Mouse (Mus musculus) stomach, postnatal 0 days (tissue): Measurements from ENCODE around the gene Plekhg2. TPM values are rescaled to one million over a fixed set of nuclear protein-coding genes. Genes with fewer than 3 reads are reported as not detected.

Source experiments
- ATAC-seq: fragments of 200-750 bp; cut with Nextera tagmentation; 2 replicates; pipeline ENCODE4 v1.8.0; 2017; ENCODE audit not compliant: low FRiP score, low TSS enrichment
- DNase-seq: peaks from one replicate; pipeline ENCODE4 v3.0.0-alpha.2; 2016; ENCODE audit warnings: low spot score
- H3K27ac ChIP-seq: fragments of 300-500 bp; sonication (generic); replicated peaks from 2 replicates; pipeline ENCODE4 v1.5.1; 2014; ENCODE audit warnings: mild to moderate bottlenecking, control low read depth
- H3K27me3 ChIP-seq: fragments of 300-500 bp; sonication (generic); 2 replicates; pipeline ENCODE4 v1.6.1; 2014; ENCODE audit warnings: low read length; ENCODE audit not compliant: control insufficient read depth, insufficient read depth
- H3K36me3 ChIP-seq: fragments of 300-500 bp; sonication (generic); 2 replicates; pipeline ENCODE4 v1.6.1; 2014; ENCODE audit warnings: low read length, mixed read lengths; ENCODE audit not compliant: control insufficient read depth, insufficient read depth
- H3K4me1 ChIP-seq: fragments of 300-500 bp; sonication (generic); replicated peaks from 2 replicates; pipeline ENCODE4 v1.6.1; 2014; ENCODE audit warnings: antibody characterized with exemption; ENCODE audit not compliant: control insufficient read depth, insufficient read depth
- H3K4me2 ChIP-seq: fragments of 300-500 bp; sonication (generic); replicated peaks from 2 replicates; pipeline ENCODE4 v1.6.1; 2014; ENCODE audit warnings: low read depth, mild to moderate bottlenecking, control low read depth, moderate library complexity
- H3K4me3 ChIP-seq: fragments of 300-500 bp; sonication (generic); 2 replicates; pipeline ENCODE4 v1.5.1; 2014; ENCODE audit warnings: low read depth, low read length, control low read depth
- H3K9ac ChIP-seq: fragments of 300-500 bp; sonication (generic); 2 replicates; pipeline ENCODE4 v1.6.1; 2014; ENCODE audit warnings: mild to moderate bottlenecking, low read length, control low read depth, mixed read lengths
- H3K9me3 ChIP-seq: fragments of 300-500 bp; sonication (generic); 2 replicates; pipeline ENCODE4 v1.6.1; 2016; ENCODE audit warnings: low read length; ENCODE audit not compliant: control insufficient read depth
- CTCF ChIP-seq: IDR thresholded peaks from 2 replicates; pipeline ENCODE4 v1.5.1; 2016; ENCODE audit warnings: antibody characterized with exemption, low read depth, mild to moderate bottlenecking, moderate library complexity
- EP300 ChIP-seq: optimal IDR thresholded peaks from 2 replicates; pipeline ENCODE3; 2016; ENCODE audit warnings: antibody characterized with exemption
- WGBS: fragments of 180-500 bp; shearing (Covaris S2); extraction: QIAGEN DNeasy Blood & Tissue Kit; methylation state at CpG from one replicate; pipeline ENCODE4 v1.1.7; 2014; 5-methylcytosine and 5-hydroxymethylcytosine counted together
- polyA plus RNA-seq: library from polyadenylated mRNA; unstranded; fragments of >200 nt; fragmentation: Nextera tagmentation; extraction: Ambion mirVana; gene quantifications from 2 replicates; pipeline ENCODE4 v1.2.1, GENCODE M21; 2015

Gene Plekhg2
- polyA plus RNA-seq, 1 experiment from 2014 or later, result 13.4 TPM

DNA sequence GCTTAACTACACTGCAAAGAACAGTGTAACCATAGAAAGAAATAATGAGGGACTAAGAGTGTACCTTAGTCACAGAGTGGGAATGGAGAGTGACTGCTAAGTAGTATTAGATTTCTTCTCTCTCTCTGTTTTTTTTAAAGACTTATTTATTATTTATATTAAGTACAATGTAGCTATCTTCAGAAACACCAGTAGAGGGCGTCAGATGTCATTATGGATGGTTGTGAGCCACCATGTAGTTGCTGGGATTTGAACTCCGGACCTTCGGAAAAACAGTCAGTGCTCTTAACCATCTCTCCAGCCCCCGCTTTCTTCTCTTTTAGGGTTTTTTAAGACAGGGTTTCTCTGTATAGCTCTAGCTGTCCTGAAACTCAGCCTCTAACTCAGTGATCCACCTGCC lies 45.9 kb downstream of the Plekhg2 start:
- no peak overlapping the region for H3K4me3 ChIP-seq
- TF ChIP-seq EP300 (no peak), CTCF (peak; percentile 42)
- DNase-seq (no peak), ATAC-seq (no peak)
- no peak overlapping the region for H3K4me2 ChIP-seq
- no peak overlapping the region for H3K27ac ChIP-seq
- H3K27me3 ChIP-seq, result no peaks in the 10 kb centered on the region
- H3K9me3 ChIP-seq, result no peaks in the 10 kb centered on the region
- H3K9ac ChIP-seq, result no peak overlapping the region
- peaks cover 51% of the 10 kb centered on the region for H3K36me3 ChIP-seq
- 87% methylated on average over 4 of the region's 4 CpGs for WGBS
- no peaks in the 10 kb centered on the region for H3K4me1 ChIP-seq

DNA sequence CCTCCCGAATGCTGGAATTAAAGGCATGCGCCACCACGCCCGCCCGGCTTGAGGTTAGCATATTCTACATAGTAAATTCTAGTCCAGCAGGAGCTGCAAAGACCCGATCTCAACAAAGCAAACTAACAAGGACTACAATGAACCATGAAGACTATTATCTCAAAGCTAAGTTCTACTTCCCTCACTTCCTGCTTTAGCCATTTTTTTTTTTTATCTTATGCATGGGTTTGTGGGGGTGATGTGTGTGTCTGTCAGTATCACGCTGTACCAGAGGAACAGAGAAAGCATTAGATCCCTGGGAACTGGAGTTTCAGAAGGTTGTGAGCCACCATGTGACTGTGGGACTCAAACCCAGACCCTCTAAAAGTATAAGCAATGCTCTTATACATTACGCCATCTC lies 47.1 kb downstream of the Plekhg2 start:
- Histone ChIP-seq H3K4me2 (no peak overlapping the region), H3K27ac (no peak overlapping the region), H3K4me3 (no peak overlapping the region), H3K9me3 (no peaks in the 10 kb centered on the region), H3K27me3 (no peaks in the 10 kb centered on the region), H3K36me3 (peaks cover 52% of the 10 kb centered on the region), H3K4me1 (no peaks in the 10 kb centered on the region), H3K9ac (no peak overlapping the region)
- DNase-seq, result no peak
- 97% methylated on average over 8 of the region's 8 CpGs for WGBS
- no peak for ATAC-seq
- TF ChIP-seq CTCF, result no peak
- no peak for TF ChIP-seq EP300

DNA sequence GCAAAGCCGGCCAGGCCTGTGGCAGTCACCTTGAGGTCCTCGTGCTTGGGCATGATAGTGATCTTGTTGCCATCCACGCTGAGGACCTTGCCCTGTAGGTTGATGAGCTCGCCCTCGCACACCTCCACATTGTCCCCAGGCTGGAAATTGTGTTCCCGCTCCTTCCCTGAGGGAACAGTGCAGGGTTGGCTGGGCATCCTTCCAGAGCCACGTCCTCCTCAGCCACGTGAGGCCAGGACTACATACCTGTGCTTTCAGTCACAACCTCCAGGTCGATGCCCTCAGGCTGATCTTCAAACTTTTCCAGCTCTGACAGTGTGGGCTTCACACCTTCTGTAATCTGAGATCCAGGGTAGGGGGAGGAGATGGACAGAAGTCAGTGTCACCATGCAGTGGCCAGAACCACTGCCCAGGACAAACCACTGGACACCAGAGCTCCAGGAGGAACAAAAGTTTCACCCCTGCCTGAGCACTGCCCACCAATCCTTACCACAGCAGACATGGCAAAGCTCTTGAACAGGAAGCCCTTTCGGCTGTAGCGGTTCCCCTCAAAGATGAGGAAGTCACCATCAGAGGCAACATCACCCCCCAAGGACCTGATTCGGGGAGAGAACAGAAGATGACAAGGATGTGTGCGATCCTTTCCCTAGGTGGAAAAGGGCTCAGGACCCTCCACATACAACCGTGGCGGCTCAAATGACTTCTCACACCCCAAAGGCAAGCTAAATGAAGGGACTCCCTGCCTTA lies 50.3 kb downstream of the Plekhg2 start:
- Histone ChIP-seq H3K9me3 (no peaks in the 10 kb centered on the region), H3K4me3 (no peak overlapping the region), H3K4me1 (no peaks in the 10 kb centered on the region), H3K27ac (no peak overlapping the region), H3K4me2 (no peak overlapping the region), H3K27me3 (no peaks in the 10 kb centered on the region), H3K9ac (no peak overlapping the region), H3K36me3 (peaks cover 61% of the 10 kb centered on the region)
- no peak for TF ChIP-seq CTCF
- no peak for TF ChIP-seq EP300
- ATAC-seq (no peak), DNase-seq (no peak)
- WGBS, result 90% methylated on average over 15 of the region's 15 CpGs

DNA sequence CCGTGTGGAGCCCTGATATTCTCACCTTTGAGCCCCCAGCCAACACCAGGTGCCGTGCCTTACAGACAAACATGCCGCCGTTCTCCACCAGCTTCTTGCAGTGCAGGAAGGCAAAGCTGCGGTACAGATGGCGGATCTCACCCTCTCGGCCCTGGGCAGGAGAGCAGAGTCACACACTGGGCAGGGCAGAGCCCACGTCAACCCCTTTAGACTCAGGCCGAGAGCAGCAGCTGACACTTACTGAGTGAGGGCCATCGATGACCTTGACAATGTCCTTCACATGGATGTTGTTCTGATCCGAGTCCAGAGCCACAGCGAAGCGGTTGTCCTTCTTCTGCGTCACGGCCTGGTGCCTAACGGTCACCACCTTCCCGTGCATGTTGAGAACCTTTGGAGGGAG lies 53.7 kb downstream of the Plekhg2 start:
- H3K4me2 ChIP-seq, result no peak overlapping the region
- no peak for ATAC-seq

DNA sequence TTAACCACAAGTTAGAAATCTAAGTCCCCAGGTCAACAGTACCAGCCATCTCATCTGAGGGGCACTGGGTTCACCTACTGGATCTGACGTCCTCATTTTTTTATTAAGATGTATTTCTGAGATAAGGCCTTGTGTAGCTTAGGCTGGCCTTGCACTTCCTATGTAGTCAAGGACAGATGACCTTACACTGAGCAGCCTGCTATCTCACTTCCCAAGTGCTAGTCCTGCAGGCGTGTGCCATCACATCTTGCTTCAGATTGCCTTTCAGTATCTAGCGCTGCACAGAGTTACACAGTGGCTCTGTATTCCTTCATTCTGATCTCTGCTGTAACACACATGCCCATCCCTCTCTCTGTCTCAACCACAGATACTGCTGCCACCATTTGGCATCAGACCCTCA lies 54.4 kb downstream of the Plekhg2 start:
- TF ChIP-seq EP300 (no peak), CTCF (no peak)
- H3K36me3 ChIP-seq, result peaks cover 56% of the 10 kb centered on the region
- H3K4me3 ChIP-seq, result no peak overlapping the region
- H3K9me3 ChIP-seq, result no peaks in the 10 kb centered on the region
- WGBS, result 88% methylated on average over 3 of the region's 3 CpGs
- DNase-seq, result no peak
- no peaks in the 10 kb centered on the region for H3K4me1 ChIP-seq
- no peak overlapping the region for H3K4me2 ChIP-seq
- no peaks in the 10 kb centered on the region for H3K27me3 ChIP-seq
- H3K27ac ChIP-seq, result no peak overlapping the region
- no peak for ATAC-seq
- no peak overlapping the region for H3K9ac ChIP-seq

More for the DNA sequence above, 53.7 kb downstream of the Plekhg2 start:
- Histone ChIP-seq H3K27ac (no peak overlapping the region), H3K9me3 (no peaks in the 10 kb centered on the region), H3K9ac (no peak overlapping the region), H3K27me3 (no peaks in the 10 kb centered on the region), H3K4me1 (no peaks in the 10 kb centered on the region), H3K4me3 (no peak overlapping the region), H3K36me3 (peaks cover 62% of the 10 kb centered on the region)
- no peak for DNase-seq
- no peak for TF ChIP-seq CTCF
- TF ChIP-seq EP300, result no peak
- WGBS, result 92% methylated on average over 17 of the region's 17 CpGs

DNA sequence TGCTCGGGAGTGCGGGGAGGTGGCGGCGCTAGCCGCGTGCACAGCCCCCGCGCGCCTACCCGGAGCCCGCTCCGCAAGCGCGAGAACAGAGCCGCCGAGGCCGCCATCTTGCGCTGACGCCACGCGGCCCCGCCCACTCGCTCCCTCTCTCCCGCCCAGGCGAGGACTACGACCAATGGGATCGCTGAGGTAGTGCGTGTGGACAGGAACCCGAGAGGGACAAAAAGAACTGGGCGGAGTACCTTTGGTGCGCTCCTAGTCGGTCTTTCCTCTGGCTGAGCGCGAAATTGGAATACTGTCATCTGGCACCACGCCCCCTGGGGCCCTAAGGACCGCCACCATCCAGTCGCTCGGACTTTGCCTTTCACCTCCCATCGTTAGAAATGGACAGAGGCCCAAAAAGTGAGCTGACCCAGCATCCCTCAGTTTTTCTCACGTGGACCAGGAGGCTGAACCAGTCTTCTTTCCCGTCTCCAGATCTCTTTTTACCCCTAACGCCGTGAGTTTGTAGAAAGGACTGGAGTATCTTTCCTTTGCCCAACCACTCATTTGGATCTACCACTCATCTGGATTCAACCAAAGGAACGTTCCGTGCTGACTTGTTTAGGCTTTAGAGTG lies 60.4 kb downstream of the Plekhg2 start, which contains the start of gene Timm50:
Timm50 (minus strand) TSS at position 147 of the 618 bp plus-strand sequence.
- Histone ChIP-seq H3K9ac (peak within 1 kb of the TSS; percentile 87), H3K4me2 (peak within 1 kb of the TSS; percentile 97), H3K27me3 (no peaks in the 10 kb centered on the region), H3K27ac (peak within 1 kb of the TSS; percentile 65), H3K9me3 (no peaks in the 10 kb centered on the region), H3K36me3 (peaks cover 29% of the 10 kb centered on the region), H3K4me1 (no peaks in the 10 kb centered on the region), H3K4me3 (peak within 1 kb of the TSS; percentile 90)
- under 1% methylated on average over 41 of the region's 45 CpGs for WGBS
- TF ChIP-seq EP300, result no peak
- peak; percentile 31; the same call in 1 of the 2 replicates for TF ChIP-seq CTCF
- ATAC-seq (peak; percentile 97), DNase-seq (peak; percentile 97)
